Mouse (Mus musculus) hindbrain, postnatal 0 days (tissue): ENCODE measurements around the gene Polr3h. TPM values are rescaled to one million over a fixed set of nuclear protein-coding genes. Genes with fewer than 3 reads are reported as not detected.

Source experiments
- ATAC-seq: fragments of 200-750 bp; cut with Nextera tagmentation; 2 replicates; pipeline ENCODE4 v1.8.0; 2017; ENCODE audit warnings: mild to moderate bottlenecking, moderate TSS enrichment, moderate library complexity
- DNase-seq: peaks from one replicate; pipeline ENCODE4 v3.0.0-alpha.2; 2015; ENCODE audit warnings: low spot score
- H3K27ac ChIP-seq: fragments of 300-500 bp; sonication (generic); 2 replicates; pipeline ENCODE4 v1.5.1; 2014; ENCODE audit warnings: mild to moderate bottlenecking
- H3K27me3 ChIP-seq: fragments of 300-500 bp; sonication (generic); 2 replicates; pipeline ENCODE4 v1.6.1; 2014; ENCODE audit warnings: low read length, mixed read lengths; ENCODE audit not compliant: insufficient read depth
- H3K36me3 ChIP-seq: fragments of 300-500 bp; sonication (generic); 2 replicates; pipeline ENCODE4 v1.6.1; 2014; ENCODE audit warnings: low read length, mixed read lengths; ENCODE audit not compliant: insufficient read depth
- H3K4me1 ChIP-seq: fragments of 300-500 bp; sonication (generic); 2 replicates; pipeline ENCODE4 v1.6.1; 2014; ENCODE audit warnings: antibody characterized with exemption, low read length, mixed read lengths; ENCODE audit not compliant: insufficient read depth
- H3K4me2 ChIP-seq: fragments of 300-500 bp; sonication (generic); 2 replicates; pipeline ENCODE4 v1.6.1; 2014; ENCODE audit warnings: low read depth, mild to moderate bottlenecking, low read length, moderate library complexity, mixed read lengths
- H3K4me3 ChIP-seq: fragments of 300-500 bp; sonication (generic); 2 replicates; pipeline ENCODE4 v1.5.1; 2014; ENCODE audit warnings: low read length
- H3K9ac ChIP-seq: fragments of 300-500 bp; sonication (generic); replicated peaks from 2 replicates; pipeline ENCODE4 v1.6.1; 2014; ENCODE audit warnings: mild to moderate bottlenecking, low read length, moderate library complexity, mixed read lengths
- H3K9me3 ChIP-seq: fragments of 300-500 bp; sonication (generic); 2 replicates; pipeline ENCODE4 v1.6.1; 2016; ENCODE audit warnings: low read length, mixed read lengths
- CTCF ChIP-seq: IDR thresholded peaks from 2 replicates; pipeline ENCODE4 v1.5.1; 2016; ENCODE audit warnings: antibody characterized with exemption, control low read depth, low read depth
- WGBS: fragments of 180-500 bp; shearing (Covaris S2); extraction: QIAGEN DNeasy Blood & Tissue Kit; methylation state at CpG from one replicate; pipeline ENCODE4 v1.1.7; 2014; 5-methylcytosine and 5-hydroxymethylcytosine counted together
- polyA plus RNA-seq: library from polyadenylated mRNA; unstranded; fragments of >200 nt; fragmentation: Nextera tagmentation; extraction: Ambion mirVana; gene quantifications from 2 replicates; pipeline ENCODE4 v1.2.1, GENCODE M21; 2015
- total RNA-seq: library from RNA; depleted of rRNA; stranded (reverse); fragments of >200 nt; gene quantifications from 2 replicates; pipeline ENCODE4 v1.2.3, GENCODE M21; 2014

Polr3h gene
- total and polyA plus RNA-seq, 2 experiments from 2014 or later, result 47.2 to 101 TPM

- no peak for TF ChIP-seq CTCF
- Histone ChIP-seq H3K36me3 (peaks cover 5% of the 10 kb centered on the region; the same call in 1 of the 2 replicates), H3K4me1 (0 out of 2 replicates have a peak, but pooled peaks cover 14% of the 10 kb centered on the region), H3K4me3 (peak overlapping the region; percentile 74), H3K4me2 (peak overlapping the region; percentile 87), H3K27ac (peak overlapping the region; percentile 92), H3K9ac (peak overlapping the region; percentile 80), H3K27me3 (no peaks in the 10 kb centered on the region), H3K9me3 (no peaks in the 10 kb centered on the region)
- DNase-seq (peak; percentile 96), ATAC-seq (peak; percentile 89)
- under 1% methylated on average over 39 of the region's 39 CpGs for WGBS
These were observed 66.4 kb downstream of the Polr3h start for GRCm38 (mm10) chr15:81859330-81860255.

- Histone ChIP-seq H3K4me1 (0 out of 2 replicates have a peak, but pooled peaks cover 14% of the 10 kb centered on the region), H3K9ac (peak within 1 kb of the TSS; percentile 80), H3K4me2 (peak within 1 kb of the TSS; percentile 87), H3K9me3 (no peaks in the 10 kb centered on the region), H3K27ac (peak within 1 kb of the TSS; percentile 92), H3K4me3 (peak within 1 kb of the TSS; percentile 74), H3K36me3 (no peaks in the 10 kb centered on the region), H3K27me3 (no peaks in the 10 kb centered on the region)
- WGBS, result under 1% methylated on average over 44 of the region's 44 CpGs
- ATAC-seq (0 out of 2 replicates have a peak, but pooled peaks have one; percentile 1), DNase-seq (peak; percentile 65)
- no peak for TF ChIP-seq CTCF
These were observed 67.3 kb downstream of the Polr3h start, which contains the start of gene Tob2 for GRCm38 (mm10) chr15:81858517-81859329. Gene Tob2, minus strand, starts transcription at chr15:81858796.

- Histone ChIP-seq H3K4me1 (0 out of 2 replicates have a peak, but pooled peaks cover 14% of the 10 kb centered on the region), H3K9me3 (no peaks in the 10 kb centered on the region), H3K4me3 (peak overlapping the region; percentile 74), H3K27me3 (no peaks in the 10 kb centered on the region), H3K27ac (peak overlapping the region; percentile 92), H3K4me2 (peak overlapping the region; percentile 87), H3K36me3 (no peaks in the 10 kb centered on the region), H3K9ac (peak overlapping the region; percentile 80)
- 0% methylated on average over 23 of the region's 23 CpGs for WGBS
- no peak for TF ChIP-seq CTCF
- 0 out of 2 replicates have a peak, but pooled peaks have one; percentile 3 for ATAC-seq
- peak; percentile 95 for DNase-seq
These were observed 67.9 kb downstream of the Polr3h start for GRCm38 (mm10) chr15:81858138-81858516.

GRCm38 (mm10) chr15:81857724-81858116 is 68.3 kb downstream of the Polr3h start:
- Histone ChIP-seq H3K4me3 (peak overlapping the region; percentile 74), H3K4me2 (peak overlapping the region; percentile 87), H3K9me3 (no peaks in the 10 kb centered on the region), H3K27me3 (no peaks in the 10 kb centered on the region), H3K9ac (peak overlapping the region; percentile 80), H3K4me1 (0 out of 2 replicates have a peak, but pooled peaks cover 14% of the 10 kb centered on the region), H3K27ac (peak overlapping the region; percentile 92), H3K36me3 (no peaks in the 10 kb centered on the region)
- WGBS, result under 1% methylated on average over 33 of the region's 33 CpGs
- DNase-seq (peak; percentile 48), ATAC-seq (no peak)
- no peak for TF ChIP-seq CTCF

- Histone ChIP-seq H3K36me3 (no peaks in the 10 kb centered on the region; the same call in 1 of the 2 replicates), H3K27me3 (no peaks in the 10 kb centered on the region), H3K27ac (peak overlapping the region; percentile 92), H3K4me3 (peak overlapping the region; percentile 74), H3K4me2 (peak overlapping the region; percentile 87), H3K9me3 (no peaks in the 10 kb centered on the region), H3K4me1 (0 out of 2 replicates have a peak, but pooled peaks cover 14% of the 10 kb centered on the region), H3K9ac (peak overlapping the region; percentile 80)
- TF ChIP-seq CTCF, result no peak
- under 1% methylated on average over 14 of the region's 14 CpGs for WGBS
- ATAC-seq (no peak), DNase-seq (peak; percentile 33)
These were observed 68.9 kb downstream of the Polr3h start for GRCm38 (mm10) chr15:81856938-81857723.
